Mouse (Mus musculus): ENCODE measurements around the gene Tenm2.

DNA sequence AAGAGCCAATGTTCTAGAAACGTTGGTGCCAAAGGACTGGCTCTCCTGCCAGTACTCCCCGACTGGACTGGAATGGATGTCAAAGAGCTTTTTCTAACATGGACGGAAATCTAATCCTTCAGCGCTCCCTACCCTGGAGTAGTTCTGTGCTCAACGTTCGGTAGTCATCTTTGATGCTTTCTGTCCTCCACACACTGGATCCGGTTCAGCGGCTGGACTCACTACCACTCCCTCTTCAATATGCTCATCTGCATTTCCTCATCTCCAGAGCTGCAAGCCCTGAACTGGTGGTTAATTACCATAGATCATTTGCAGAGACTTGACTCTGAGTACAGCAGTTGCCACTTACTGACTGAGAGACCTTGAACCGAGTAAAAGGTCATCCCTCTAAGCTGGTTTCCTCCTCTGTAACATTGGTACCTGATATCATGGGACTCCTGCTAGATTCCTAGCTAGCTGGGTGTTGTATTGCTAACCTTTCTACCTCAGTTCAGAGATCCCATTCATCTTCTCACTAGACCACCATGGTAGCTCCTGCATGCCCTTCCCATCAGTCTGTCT is 698.1 kb downstream of the Tenm2 start:
- no peak for TF ChIP-seq CTCF (IDR thresholded peaks at IDR 0.05)
- no peak for TF ChIP-seq POLR2A (IDR thresholded peaks at IDR 0.05; ENCODE audit: insufficient read depth, low read depth, low read length)
